Mouse (Mus musculus) forebrain, embryonic 16.5 days (tissue): ENCODE measurements around the gene Socs2. TPM values are rescaled to one million over a fixed set of nuclear protein-coding genes. Genes with fewer than 3 reads are reported as not detected.

Experiments used
- ATAC-seq: fragments of 200-750 bp; cut with Nextera tagmentation; 2 replicates; pipeline ENCODE4 v1.8.0; 2017; ENCODE audit warnings: mild to moderate bottlenecking, moderate library complexity
- H3K27ac ChIP-seq: fragments of 300-500 bp; sonication (generic); 2 replicates; pipeline ENCODE4 v1.5.1; 2014; ENCODE audit warnings: low read length, control low read depth
- H3K27me3 ChIP-seq: fragments of 300-500 bp; sonication (generic); replicated peaks from 2 replicates; pipeline ENCODE4 v1.6.1; 2014; ENCODE audit warnings: low read length; ENCODE audit not compliant: control insufficient read depth, insufficient read depth
- H3K36me3 ChIP-seq: fragments of 300-500 bp; sonication (generic); 2 replicates; pipeline ENCODE4 v1.6.1; 2014; ENCODE audit not compliant: control insufficient read depth, insufficient read depth
- H3K4me1 ChIP-seq: fragments of 300-500 bp; sonication (generic); replicated peaks from 2 replicates; pipeline ENCODE4 v1.6.1; 2014; ENCODE audit warnings: low read length; ENCODE audit not compliant: control insufficient read depth, insufficient read depth
- H3K4me2 ChIP-seq: fragments of 300-500 bp; sonication (generic); 2 replicates; pipeline ENCODE4 v1.6.1; 2014; ENCODE audit warnings: mild to moderate bottlenecking, low read length, control low read depth
- H3K4me3 ChIP-seq: fragments of 300-500 bp; sonication (generic); replicated peaks from 2 replicates; pipeline ENCODE4 v1.5.1; 2014; ENCODE audit warnings: mild to moderate bottlenecking, low read length, control low read depth
- H3K9ac ChIP-seq: fragments of 300-500 bp; sonication (generic); replicated peaks from 2 replicates; pipeline ENCODE4 v1.6.1; 2014; ENCODE audit warnings: low read depth, low read length, control low read depth
- H3K9me3 ChIP-seq: fragments of 300-500 bp; sonication (generic); 2 replicates; pipeline ENCODE4 v1.6.1; 2016; ENCODE audit warnings: low read length; ENCODE audit not compliant: control insufficient read depth
- WGBS: fragments of 180-500 bp; shearing (Covaris S2); extraction: QIAGEN DNeasy Blood & Tissue Kit; methylation state at CpG from one replicate; pipeline ENCODE4 v1.1.7; 2014; 5-methylcytosine and 5-hydroxymethylcytosine counted together
- polyA plus RNA-seq: library from polyadenylated mRNA; unstranded; fragments of >200 nt; fragmentation: Nextera tagmentation; extraction: Ambion mirVana; gene quantifications from 2 replicates; pipeline ENCODE4 v1.2.1, GENCODE M21; 2015

Gene Socs2
- polyA plus RNA-seq, 1 experiment from 2014 or later: 145 TPM

DNA sequence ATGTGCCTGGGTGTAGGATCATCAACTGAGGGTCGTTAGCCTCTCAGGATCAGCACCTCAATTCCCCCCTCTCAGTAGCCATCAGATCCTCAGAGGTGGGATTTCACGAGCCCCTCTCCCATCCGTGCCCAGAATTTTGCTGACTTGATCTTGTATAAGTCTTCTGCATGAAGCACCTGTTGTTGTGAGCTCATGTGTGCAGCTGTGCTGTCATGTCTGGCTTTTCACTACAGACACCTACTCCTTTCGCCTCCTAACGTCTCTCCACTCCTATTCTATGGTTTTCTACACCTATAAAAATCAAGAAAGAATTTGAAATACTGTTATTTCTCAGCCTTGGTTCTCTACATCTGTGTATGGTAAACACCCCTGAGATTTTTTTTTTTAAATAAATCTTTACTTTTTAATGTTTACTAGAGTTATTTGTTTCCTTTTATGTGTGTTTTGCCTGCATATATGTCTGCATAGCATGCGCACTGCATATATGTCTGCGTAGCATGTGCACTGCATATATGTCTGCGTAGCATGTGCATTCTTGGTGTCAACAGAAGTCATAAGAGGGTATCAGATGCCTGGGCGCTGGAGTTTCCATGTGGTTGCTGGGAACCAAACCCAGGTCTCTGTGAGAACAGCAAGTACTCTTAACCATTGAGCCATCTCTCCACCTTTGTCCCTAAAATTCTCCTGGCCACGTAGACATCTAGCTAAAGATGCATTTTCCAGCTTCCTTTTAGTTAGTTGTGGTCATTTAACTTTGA lies 74.0 kb downstream of the Socs2 start:
- ATAC-seq: no peak
- Histone ChIP-seq H3K4me3 (no peak overlapping the region), H3K27ac (no peak overlapping the region), H3K9me3 (0 out of 2 replicates have a peak, but pooled peaks cover 3% of the 10 kb centered on the region), H3K4me1 (no peaks in the 10 kb centered on the region), H3K4me2 (no peak overlapping the region), H3K9ac (no peak overlapping the region), H3K27me3 (no peaks in the 10 kb centered on the region), H3K36me3 (no peaks in the 10 kb centered on the region)
- WGBS: 88% methylated on average over 10 of the region's 10 CpGs

DNA sequence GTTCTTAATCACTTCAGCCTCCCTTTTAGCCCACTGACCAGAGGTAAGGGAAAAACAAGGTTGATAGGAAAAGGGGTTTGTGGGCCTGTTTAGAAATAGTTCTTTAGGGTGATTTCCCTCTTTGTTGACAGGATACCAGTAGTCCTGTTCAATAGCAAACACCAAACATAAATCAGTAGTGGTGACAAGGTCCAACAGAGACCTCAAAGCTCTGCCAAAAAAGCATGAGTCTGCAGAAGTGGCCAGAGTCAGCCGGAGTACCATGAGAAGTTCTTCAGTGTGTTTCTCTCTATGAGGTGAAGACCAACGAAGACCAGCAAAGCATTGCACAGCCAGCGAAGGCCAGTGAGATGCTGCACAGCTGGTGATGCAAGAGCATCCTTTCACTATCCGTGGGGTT lies 76.3 kb downstream of the Socs2 start:
- Histone ChIP-seq H3K27me3 (no peaks in the 10 kb centered on the region), H3K4me2 (no peak overlapping the region), H3K9me3 (0 out of 2 replicates have a peak, but pooled peaks cover 3% of the 10 kb centered on the region), H3K27ac (no peak overlapping the region), H3K9ac (no peak overlapping the region), H3K36me3 (no peaks in the 10 kb centered on the region), H3K4me1 (peaks cover 5% of the 10 kb centered on the region), H3K4me3 (no peak overlapping the region)
- WGBS: 84% methylated on average over 4 of the region's 4 CpGs
- no peak for ATAC-seq

DNA sequence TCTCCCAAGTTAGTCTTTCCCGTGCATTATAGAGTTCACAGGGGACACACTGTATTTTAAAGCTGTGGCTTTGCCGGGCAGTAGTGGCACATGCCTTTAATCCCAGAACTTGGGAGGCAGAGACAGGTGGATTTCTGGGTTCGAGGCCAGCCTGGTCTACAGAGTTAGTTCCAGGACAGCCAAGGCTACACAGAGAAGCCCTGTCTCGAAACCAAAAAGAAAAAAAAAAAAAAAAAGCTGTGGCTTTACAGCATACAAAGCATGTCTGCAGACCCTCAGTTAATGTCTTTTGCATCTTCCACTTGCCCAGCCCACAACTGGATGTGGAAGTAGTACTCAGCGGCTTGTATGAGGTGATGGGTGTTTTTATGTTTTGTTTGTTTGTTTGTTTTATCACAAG lies 79.4 kb downstream of the Socs2 start:
- no peak overlapping the region for H3K27ac ChIP-seq
- no peaks in the 10 kb centered on the region for H3K27me3 ChIP-seq
- no peak overlapping the region for H3K9ac ChIP-seq
- 71% methylated on average over 5 of the region's 5 CpGs for WGBS
- H3K4me2 ChIP-seq: no peak overlapping the region
- no peak for ATAC-seq
- no peaks in the 10 kb centered on the region for H3K36me3 ChIP-seq
- H3K4me1 ChIP-seq: peaks cover 5% of the 10 kb centered on the region
- no peak overlapping the region for H3K4me3 ChIP-seq
- H3K9me3 ChIP-seq: no peaks in the 10 kb centered on the region

DNA sequence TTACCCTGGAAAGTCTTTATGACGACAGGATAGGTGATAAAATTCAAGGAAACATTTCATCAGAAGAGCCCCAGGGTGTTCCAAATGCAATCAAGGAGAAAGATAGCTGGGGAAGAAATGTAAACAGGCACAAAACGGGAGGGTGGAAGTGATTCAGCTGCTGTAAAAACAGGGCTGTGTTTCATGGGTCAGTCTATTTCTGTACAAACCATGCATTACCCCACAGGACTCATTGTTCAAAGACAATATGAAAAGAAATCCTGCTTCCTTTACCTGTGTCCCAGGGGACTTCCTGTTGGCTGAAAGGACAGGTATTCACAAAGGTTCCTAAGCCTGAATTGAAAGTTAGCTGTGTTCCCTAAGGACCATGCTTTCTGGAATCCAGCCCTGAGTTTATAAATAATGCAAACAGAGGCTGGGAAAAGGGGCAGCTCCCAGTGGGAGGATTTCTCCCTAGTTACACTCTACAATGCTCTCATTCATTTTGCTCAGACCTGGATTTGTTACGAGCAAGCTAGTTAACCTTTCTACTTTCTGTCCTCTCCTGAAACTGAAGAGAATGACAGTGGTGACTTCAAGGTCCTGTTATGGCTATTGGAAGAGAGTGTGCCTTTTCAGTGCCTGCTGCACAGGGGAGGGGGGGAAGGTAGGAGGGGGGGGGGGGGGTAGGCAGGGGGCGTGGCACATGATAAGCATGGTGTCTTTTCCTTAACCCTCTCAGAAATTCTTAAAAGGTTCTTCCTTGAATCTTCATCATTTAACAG lies 80.0 kb downstream of the Socs2 start:
- H3K36me3 ChIP-seq: no peaks in the 10 kb centered on the region
- H3K4me3 ChIP-seq: no peak overlapping the region
- peak; percentile 55; the same call in 1 of the 2 replicates for ATAC-seq
- no peak overlapping the region for H3K9ac ChIP-seq
- H3K9me3 ChIP-seq: no peaks in the 10 kb centered on the region
- H3K27ac ChIP-seq: no peak overlapping the region
- peaks cover 5% of the 10 kb centered on the region for H3K4me1 ChIP-seq
- WGBS: 26% methylated on average over 4 of the region's 4 CpGs
- no peak overlapping the region for H3K4me2 ChIP-seq
- no peaks in the 10 kb centered on the region for H3K27me3 ChIP-seq

Other genes with a start within 250 kb of the Socs2 start
- gene Cradd, start 93.0 kb downstream of the Socs2 start, polyA plus RNA-seq: 8.3 and 10.4 TPM in 2 replicates
- gene Mrpl42, start 84.8 kb upstream of the Socs2 start, polyA plus RNA-seq: 220 and 229 TPM in 2 replicates
- 400 TPM in 2 replicates for gene Ube2n, start 98.0 kb upstream of the Socs2 start, polyA plus RNA-seq
- 69.0 and 84.0 TPM in 2 replicates for gene Nudt4, start 147.0 kb upstream of the Socs2 start, polyA plus RNA-seq